Mouse (Mus musculus): ENCODE data around the gene Lyar. TPM values are rescaled to one million over a fixed set of nuclear protein-coding genes. Genes with fewer than 3 reads are reported as not detected.

Lyar gene
- total and polyA plus RNA-seq, 3 experiments = 134 to 314 (median 195) TPM

DNA sequence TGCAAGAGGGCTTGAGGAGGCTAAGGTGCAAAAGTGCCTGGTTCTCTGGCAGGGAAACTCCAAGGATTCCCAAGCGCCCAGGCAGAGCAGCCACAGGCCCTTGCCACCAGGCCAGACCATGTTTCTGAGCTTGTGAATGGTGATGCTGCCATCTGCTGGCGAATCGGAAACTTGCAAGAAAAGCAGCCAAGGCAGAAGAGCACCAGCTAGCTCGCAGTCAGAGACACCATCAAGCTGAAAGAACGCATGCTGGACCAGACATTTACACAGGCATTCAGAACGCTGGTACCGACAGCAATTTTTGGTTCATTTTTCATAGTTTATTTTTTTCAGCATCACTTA is 22.8 kb upstream of the Lyar start:
- no peaks in the 10 kb centered on the region for H3K4me1 ChIP-seq (ENCODE audit: control insufficient read depth in 1 of 2, insufficient read depth in 2 of 2)
- no peaks in the 10 kb centered on the region for H3K79me2 ChIP-seq (replicated peaks; ENCODE audit: control insufficient read depth, extremely low read depth, insufficient read depth, poor library complexity, severe bottlenecking)
- no peak overlapping the region for H3K9ac ChIP-seq (ENCODE audit: insufficient read depth, low read depth)
- no peak overlapping the region for H3K4me2 ChIP-seq (ENCODE audit: insufficient read depth, low read depth, poor library complexity, severe bottlenecking)
- TF ChIP-seq CTCF (conservative IDR thresholded peaks at IDR 0.05 in 1 of 2, IDR thresholded peaks at IDR 0.05 in 1 of 2; ENCODE audit: low read depth in 2 of 2, low read length in 2 of 2) (peak; percentile 58 to 86), RAD21 (IDR thresholded peaks at IDR 0.05; ENCODE audit: low read depth, low read length) (peak; percentile 80), SMC3 (IDR thresholded peaks at IDR 0.05; ENCODE audit: low read depth, low read length) (peak; percentile 67), MYC (IDR thresholded peaks at IDR 0.05; ENCODE audit: low read depth, low read length) (0 out of 2 replicates have a peak, but pooled peaks have one; percentile 19), JUN (IDR thresholded peaks at IDR 0.05; ENCODE audit: insufficient read depth, low read depth, low read length) (no peak), TCF12 (IDR thresholded peaks at IDR 0.05; ENCODE audit: low read depth, low read length) (no peak)
- no peak overlapping the region for H3K4me3 ChIP-seq (replicated peaks in 1 of 3; ENCODE audit: low read depth in 2 of 3, low read length in 2 of 3, poor library complexity in 1 of 3)
- H3K9me3 ChIP-seq (replicated peaks; ENCODE audit: low read length) = no peaks in the 10 kb centered on the region
- dilution Hi-C loops (cut with MboI; ENCODE audit: extremely low pct_ligation_motif_present, extremely low pct_unique_long_range_greater_than_20kb, low sequenced_read_pairs) (no loop called here), in situ Hi-C loops (cut with MboI; ENCODE audit: low pct_ligation_motif_present, low pct_unique_long_range_greater_than_20kb, low sequenced_read_pairs) (no loop called here)
- peaks cover 14% of the 10 kb centered on the region for H3K27me3 ChIP-seq (replicated peaks)
- H3K27ac ChIP-seq (ENCODE audit: insufficient read depth, low read depth) = no peak overlapping the region
- peaks cover 27 to 38% of the 10 kb centered on the region in 2 experiments for H3K36me3 ChIP-seq (replicated peaks in 1 of 2; ENCODE audit: control insufficient read depth in 1 of 2, insufficient read depth in 1 of 2, low read length in 1 of 2)
- DNase-seq (ENCODE audit: extremely low read depth) = peak; percentile 77

DNA sequence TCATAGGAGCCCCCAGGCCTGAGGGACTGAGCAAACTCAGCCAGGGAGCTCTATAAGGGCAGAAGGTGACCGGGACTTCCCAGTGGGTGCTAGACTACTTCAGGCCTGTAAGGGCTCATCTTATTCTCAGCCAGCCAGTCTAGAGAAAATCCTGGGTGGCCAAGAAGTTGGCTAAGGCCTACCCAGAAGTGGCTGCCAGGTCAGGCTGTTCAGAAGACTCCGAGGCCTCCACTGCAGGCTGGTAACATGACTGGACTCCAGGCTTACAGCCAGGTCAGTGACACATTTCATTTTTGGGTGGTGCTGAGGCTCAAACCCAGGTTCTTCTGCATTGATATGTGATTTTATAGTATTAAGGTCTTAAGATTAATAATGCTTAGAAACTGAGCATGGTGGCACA is 20.6 kb upstream of the Lyar start:
- peaks cover 47 to 59% of the 10 kb centered on the region in 2 experiments for H3K36me3 ChIP-seq (replicated peaks in 1 of 2; ENCODE audit: control insufficient read depth in 1 of 2, insufficient read depth in 1 of 2, low read length in 1 of 2)
- TF ChIP-seq NRF1 (IDR thresholded peaks at IDR 0.05; ENCODE audit: low read depth, low read length) = no peak
- TF ChIP-seq MYC (IDR thresholded peaks at IDR 0.05; ENCODE audit: low read depth, low read length) = no peak
- no peak for TF ChIP-seq MAZ (IDR thresholded peaks at IDR 0.05; ENCODE audit: low read depth, low read length)
- no peak for TF ChIP-seq BHLHE40 (IDR thresholded peaks at IDR 0.05; ENCODE audit: low read depth, low read length)
- TF ChIP-seq JUN (IDR thresholded peaks at IDR 0.05; ENCODE audit: insufficient read depth, low read depth, low read length) = no peak
- no peak for TF ChIP-seq GABPA (IDR thresholded peaks at IDR 0.05; ENCODE audit: insufficient replicate concordance, low read depth, low read length)
- TF ChIP-seq USF1 (IDR thresholded peaks at IDR 0.05; ENCODE audit: low read depth, low read length) = no peak
- no peak for TF ChIP-seq RAD21 (IDR thresholded peaks at IDR 0.05; ENCODE audit: low read depth, low read length)
- TF ChIP-seq MAFK (IDR thresholded peaks at IDR 0.05; ENCODE audit: insufficient replicate concordance, low read length) = no peak
- no peak for TF ChIP-seq ZNF384 (IDR thresholded peaks at IDR 0.05; ENCODE audit: low read depth, low read length)
- TF ChIP-seq EP300 (IDR thresholded peaks at IDR 0.05; ENCODE audit: low read length) = no peak
- TF ChIP-seq POLR2AphosphoS2 (IDR thresholded peaks at IDR 0.05; ENCODE audit: low read depth, low read length) = no peak
- no peak for TF ChIP-seq KAT2A (IDR thresholded peaks at IDR 0.05; ENCODE audit: insufficient replicate concordance, low read length)
- no peak for TF ChIP-seq MEF2A (IDR thresholded peaks at IDR 0.05; ENCODE audit: borderline replicate concordance, low read depth, low read length)
- no peak for TF ChIP-seq ELF1 (IDR thresholded peaks at IDR 0.05; ENCODE audit: low read depth, low read length)
- TF ChIP-seq MAX (IDR thresholded peaks at IDR 0.05; ENCODE audit: low read length) = no peak
- no peak for TF ChIP-seq JUND (conservative IDR thresholded peaks at IDR 0.05; ENCODE audit: low read depth, low read length)
- in situ Hi-C loops (cut with MboI; ENCODE audit: low pct_ligation_motif_present, low pct_unique_long_range_greater_than_20kb, low sequenced_read_pairs) = no loop called here

More for the DNA sequence above, 20.6 kb upstream of the Lyar start:
- H3K27ac ChIP-seq (ENCODE audit: insufficient read depth, low read depth) = no peak overlapping the region
- dilution Hi-C loops (cut with MboI; ENCODE audit: extremely low pct_ligation_motif_present, extremely low pct_unique_long_range_greater_than_20kb, low sequenced_read_pairs) = no loop called here
- no peaks in the 10 kb centered on the region for H3K79me2 ChIP-seq (replicated peaks; ENCODE audit: control insufficient read depth, extremely low read depth, insufficient read depth, poor library complexity, severe bottlenecking)
- no peaks in the 10 kb centered on the region for H3K9me3 ChIP-seq (replicated peaks; ENCODE audit: low read length)
- H3K9ac ChIP-seq (ENCODE audit: insufficient read depth, low read depth) = no peak overlapping the region
- no peak overlapping the region for H3K4me3 ChIP-seq (replicated peaks in 1 of 3; ENCODE audit: low read depth in 2 of 3, low read length in 2 of 3, poor library complexity in 1 of 3)
- H3K4me1 ChIP-seq (ENCODE audit: control insufficient read depth in 1 of 2, insufficient read depth in 2 of 2) = no peaks in the 10 kb centered on the region
- no peak overlapping the region for H3K4me2 ChIP-seq (ENCODE audit: insufficient read depth, low read depth, poor library complexity, severe bottlenecking)
- peaks cover 1% of the 10 kb centered on the region for H3K27me3 ChIP-seq (replicated peaks)
- DNase-seq (ENCODE audit: extremely low read depth) = no peak

Data from CH12.LX (cell line).